Mouse (Mus musculus) cerebellum, adult 18-20 months (tissue): ENCODE results near the gene Ube2s.
"Not testable (repeated sequence)": the region's sequence is repeated elsewhere in the genome, so short reads cannot be mapped to it uniquely, and the experiment has no call there.

Source experiments
- DNase-seq, 2 experiments: peaks; one replicate each; pipeline ENCODE4 v3.0.0; 2021

Ube2s gene

GRCm38 (mm10) chr7:4812303-4813104 is at the start of gene Ube2s:
Gene Ube2s, minus strand, starts transcription at chr7:4812590.
- peak; percentile 98 to 100 for DNase-seq

- DNase-seq, result not testable (repeated sequence)
These were observed 48.5 kb upstream of the Ube2s start for GRCm38 (mm10) chr7:4860926-4861325.

GRCm38 (mm10) chr7:4859418-4859978 is 47.1 kb upstream of the Ube2s start:
- no peak for DNase-seq

- DNase-seq, result peak in 1 of 2 experiments; percentile 72
These were observed 44.9 kb upstream of the Ube2s start for GRCm38 (mm10) chr7:4857321-4857720.

GRCm38 (mm10) chr7:4856508-4856907 is 44.1 kb upstream of the Ube2s start:
- DNase-seq, result no peak

- no peak for DNase-seq
These were observed 41.2 kb upstream of the Ube2s start for GRCm38 (mm10) chr7:4853613-4854012.

GRCm38 (mm10) chr7:4851315-4851688 is 38.9 kb upstream of the Ube2s start:
- DNase-seq, result no peak

GRCm38 (mm10) chr7:4850621-4851314 is 38.4 kb upstream of the Ube2s start:
- no peak for DNase-seq

GRCm38 (mm10) chr7:4849372-4849771 is 37.0 kb upstream of the Ube2s start:
- DNase-seq, result no peak

GRCm38 (mm10) chr7:4844917-4845309 is 32.5 kb upstream of the Ube2s start:
- DNase-seq, result peak; percentile 68 to 81

GRCm38 (mm10) chr7:4844245-4844916 is 32.0 kb upstream of the Ube2s start, which contains the start of gene Shisa7:
Gene Shisa7, minus strand, starts transcription at chr7:4844696.
- DNase-seq, result peak in 1 of 2 experiments; percentile 16

- DNase-seq, result peak; percentile 36 to 49
These were observed 31.3 kb upstream of the Ube2s start for GRCm38 (mm10) chr7:4843604-4844244.

- DNase-seq, result no peak
These were observed 30.3 kb upstream of the Ube2s start for GRCm38 (mm10) chr7:4842634-4843131.

GRCm38 (mm10) chr7:4842077-4842476 is 29.7 kb upstream of the Ube2s start:
- DNase-seq, result no peak

GRCm38 (mm10) chr7:4837639-4838038 is 25.2 kb upstream of the Ube2s start:
- peak in 1 of 2 experiments; percentile 13 for DNase-seq

GRCm38 (mm10) chr7:4836351-4836792 is 24.0 kb upstream of the Ube2s start:
- DNase-seq, result peak; percentile 86 to 89

- peak in 1 of 2 experiments; percentile 35 for DNase-seq
These were observed 23.4 kb upstream of the Ube2s start for GRCm38 (mm10) chr7:4835631-4836327.

GRCm38 (mm10) chr7:4830476-4830875 is 18.1 kb upstream of the Ube2s start:
- no peak for DNase-seq

- no peak for DNase-seq
These were observed 13.0 kb upstream of the Ube2s start for GRCm38 (mm10) chr7:4825365-4825764.

GRCm38 (mm10) chr7:4822162-4822907 is 9.9 kb upstream of the Ube2s start:
- DNase-seq, result no peak

- no peak for DNase-seq
These were observed 9.3 kb upstream of the Ube2s start for GRCm38 (mm10) chr7:4821690-4822089.
